8 mouse cellular contexts compared by ENCODE assay signal in the genomic region with DNA sequence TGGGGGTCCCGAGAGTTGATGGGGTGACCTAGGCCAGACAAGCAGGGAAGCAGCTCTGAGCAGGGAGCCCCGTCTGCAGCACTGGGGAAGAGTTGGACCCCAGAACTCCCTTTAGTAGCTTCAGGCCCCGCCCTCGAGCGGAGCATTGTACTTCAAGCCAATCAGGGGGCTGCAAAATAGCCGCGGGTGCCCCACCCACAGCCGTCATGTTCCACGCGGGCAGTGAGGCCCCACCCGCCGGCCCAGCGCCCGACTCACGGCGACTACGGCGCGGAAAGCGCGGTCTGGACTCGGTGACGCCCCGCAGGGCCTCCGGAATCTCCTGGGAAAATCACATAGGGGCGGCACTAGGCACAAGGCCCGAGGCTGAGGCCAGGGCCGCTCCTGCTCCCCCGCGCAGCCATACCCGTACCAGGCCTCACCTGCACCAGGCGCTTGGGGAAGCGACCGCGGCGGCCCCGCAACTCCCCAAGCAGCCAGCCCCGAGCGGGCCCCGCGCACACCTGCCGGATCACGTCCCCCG. TPM values are rescaled to one million over a fixed set of nuclear protein-coding genes. Genes with fewer than 3 reads are reported as not detected.
DNase-seq lines count a peak whose midpoint lies in the region; ATAC-seq lines count a peak whose summit lies in the region.

No protein-coding gene starts in this region.

- peak; percentile 71 for ATAC-seq in cerebellum, adult (ENCODE audit: insufficient number of reproducible peaks, low FRiP score, low TSS enrichment)
- peak; percentile 88 for ATAC-seq in forebrain, embryonic 12.5 days (ENCODE audit: low FRiP score)
- ATAC-seq in heart, embryonic 16.5 days (replicated peaks; ENCODE audit: extremely low read depth, insufficient read depth, low FRiP score) = peak; percentile 93
- ATAC-seq in liver, embryonic 13.5 days (ENCODE audit: low read depth) = peak; percentile 83
- peak; percentile 92 for ATAC-seq in stomach, embryonic 14.5 days (ENCODE audit: insufficient number of reproducible peaks, insufficient read depth, low FRiP score, low read depth)

- peaks cover 17% of the 10 kb centered on the region for H3K4me1 ChIP-seq in forebrain, embryonic 12.5 days
- peaks cover 19% of the 10 kb centered on the region for H3K4me1 ChIP-seq in heart, embryonic 16.5 days (ENCODE audit: control insufficient read depth, insufficient read depth, low read length)
- peaks cover 40% of the 10 kb centered on the region for H3K4me1 ChIP-seq in liver, embryonic 13.5 days (replicated peaks)
- peaks cover 14% of the 10 kb centered on the region for H3K4me1 ChIP-seq in stomach, embryonic 14.5 days (ENCODE audit: control insufficient read depth, insufficient read depth, low read length)

- H3K4me2 ChIP-seq in forebrain, embryonic 12.5 days = peak overlapping the region; percentile 98
- peak overlapping the region; percentile 96 for H3K4me2 ChIP-seq in heart, embryonic 16.5 days (ENCODE audit: low read depth, low read length)
- peak overlapping the region; percentile 97 for H3K4me2 ChIP-seq in liver, embryonic 13.5 days
- peak overlapping the region; percentile 96 for H3K4me2 ChIP-seq in stomach, embryonic 14.5 days (replicated peaks; ENCODE audit: low read depth, low read length)

- H3K36me3 ChIP-seq in forebrain, embryonic 12.5 days (replicated peaks) = peaks cover 23% of the 10 kb centered on the region
- H3K36me3 ChIP-seq in heart, embryonic 16.5 days (ENCODE audit: control insufficient read depth, insufficient read depth) = peaks cover 16% of the 10 kb centered on the region
- H3K36me3 ChIP-seq in liver, embryonic 13.5 days = peaks cover 27% of the 10 kb centered on the region
- peaks cover 17% of the 10 kb centered on the region; the same call in 1 of the 2 replicates for H3K36me3 ChIP-seq in stomach, embryonic 14.5 days (ENCODE audit: control insufficient read depth, insufficient read depth, low read length)

- peak overlapping the region; percentile 83 for H3K9ac ChIP-seq in forebrain, embryonic 12.5 days
- H3K9ac ChIP-seq in heart, embryonic 16.5 days (ENCODE audit: low read length) = peak overlapping the region; percentile 88
- peak overlapping the region; percentile 81 for H3K9ac ChIP-seq in liver, embryonic 13.5 days
- peak overlapping the region; percentile 86 for H3K9ac ChIP-seq in stomach, embryonic 14.5 days (replicated peaks; ENCODE audit: low read depth, low read length)

- DNase-seq in CD8-positive naive resting alpha-beta T cell, adult 2 months (ENCODE audit: low read depth in 2 of 2, low spot score in 2 of 2) = peak; percentile 76 to 83
- DNase-seq in kidney, postnatal 25 days = peak; percentile 94 to 97
- peak; percentile 73 for DNase-seq in liver, embryonic 13.5 days
- DNase-seq in natural killer cell, adult 2 months (ENCODE audit: low spot score in 2 of 2) = peak; percentile 69 to 78

- no peaks in the 10 kb centered on the region for H3K9me3 ChIP-seq in forebrain, embryonic 12.5 days
- no peaks in the 10 kb centered on the region for H3K9me3 ChIP-seq in heart, embryonic 16.5 days (replicated peaks; ENCODE audit: control insufficient read depth, low read length)
- no peaks in the 10 kb centered on the region for H3K9me3 ChIP-seq in liver, embryonic 13.5 days (replicated peaks)
- H3K9me3 ChIP-seq in stomach, embryonic 14.5 days (ENCODE audit: control insufficient read depth, low read depth, low read length) = no peaks in the 10 kb centered on the region

- H3K27ac ChIP-seq in forebrain, embryonic 12.5 days = 0 out of 2 replicates have a peak overlapping the region, but pooled peaks have one; percentile 31
- H3K27ac ChIP-seq in heart, embryonic 16.5 days (ENCODE audit: low read length) = peak overlapping the region; percentile 82
- H3K27ac ChIP-seq in liver, embryonic 13.5 days = peak overlapping the region; percentile 66
- peak overlapping the region; percentile 91 for H3K27ac ChIP-seq in stomach, embryonic 14.5 days (ENCODE audit: low read length)

- H3K27me3 ChIP-seq in forebrain, embryonic 12.5 days = no peaks in the 10 kb centered on the region
- H3K27me3 ChIP-seq in heart, embryonic 16.5 days (ENCODE audit: control insufficient read depth, insufficient read depth, low read length) = no peaks in the 10 kb centered on the region
- H3K27me3 ChIP-seq in liver, embryonic 13.5 days = no peaks in the 10 kb centered on the region
- H3K27me3 ChIP-seq in stomach, embryonic 14.5 days (ENCODE audit: control insufficient read depth, insufficient read depth, low read length) = no peaks in the 10 kb centered on the region

- peak overlapping the region; percentile 55 for H3K4me3 ChIP-seq in forebrain, embryonic 12.5 days (replicated peaks)
- peak overlapping the region; percentile 65 for H3K4me3 ChIP-seq in heart, embryonic 16.5 days (ENCODE audit: low read length)
- H3K4me3 ChIP-seq in liver, embryonic 13.5 days (replicated peaks) = peak overlapping the region; percentile 67
- H3K4me3 ChIP-seq in stomach, embryonic 14.5 days (ENCODE audit: low read depth, low read length) = peak overlapping the region; percentile 56

- WGBS in forebrain, embryonic 12.5 days = under 1% methylated on average over 44 of the region's 44 CpGs
- WGBS in heart, embryonic 16.5 days = 1% methylated on average over 44 of the region's 44 CpGs
- WGBS in liver, embryonic 13.5 days (ENCODE audit: insufficient replicate concordance) = 1% methylated on average over 44 of the region's 44 CpGs
- WGBS in stomach, embryonic 14.5 days = under 1% methylated on average over 43 of the region's 44 CpGs

RNA-seq across cellular contexts. Expression of a gene that starts 0.7 kb away (rescaled TPM):
- polyA plus RNA-seq in forebrain, embryonic 12.5 days (2016; fragmentation: Nextera tagmentation; extraction: Ambion mirVana) = 0.96 and 1.5 TPM in 2 replicates
- 2.7 and 3.4 TPM in 2 replicates for polyA plus RNA-seq in heart, embryonic 16.5 days (2015; fragmentation: Nextera tagmentation; extraction: Ambion mirVana)
- polyA plus RNA-seq in liver, embryonic 13.5 days (2015; fragmentation: Nextera tagmentation; extraction: Ambion mirVana) = 0.82 and 1.3 TPM in 2 replicates
- 7.4 and 8.7 TPM in 2 replicates for polyA plus RNA-seq in stomach, embryonic 14.5 days (2014; fragmentation: Nextera tagmentation; extraction: Ambion mirVana)

RNA-seq across cellular contexts. Expression of a gene that starts 15.1 kb away (rescaled TPM):
- polyA plus RNA-seq in forebrain, embryonic 12.5 days (2016; fragmentation: Nextera tagmentation; extraction: Ambion mirVana) = 13.1 and 15.9 TPM in 2 replicates
- polyA plus RNA-seq in heart, embryonic 16.5 days (2015; fragmentation: Nextera tagmentation; extraction: Ambion mirVana) = 29.5 TPM in 2 replicates
- polyA plus RNA-seq in liver, embryonic 13.5 days (2015; fragmentation: Nextera tagmentation; extraction: Ambion mirVana) = 11.8 and 13.3 TPM in 2 replicates
- 70.2 and 76.5 TPM in 2 replicates for polyA plus RNA-seq in stomach, embryonic 14.5 days (2014; fragmentation: Nextera tagmentation; extraction: Ambion mirVana)

RNA-seq across cellular contexts. Expression of a gene that starts 40.0 kb away (rescaled TPM):
- 284 and 305 TPM in 2 replicates for polyA plus RNA-seq in forebrain, embryonic 12.5 days (2016; fragmentation: Nextera tagmentation; extraction: Ambion mirVana)
- 137 and 143 TPM in 2 replicates for polyA plus RNA-seq in heart, embryonic 16.5 days (2015; fragmentation: Nextera tagmentation; extraction: Ambion mirVana)
- polyA plus RNA-seq in liver, embryonic 13.5 days (2015; fragmentation: Nextera tagmentation; extraction: Ambion mirVana) = 98.1 and 121 TPM in 2 replicates
- polyA plus RNA-seq in stomach, embryonic 14.5 days (2014; fragmentation: Nextera tagmentation; extraction: Ambion mirVana) = 258 and 268 TPM in 2 replicates

RNA-seq across cellular contexts. Expression of a gene that starts 58.8 kb away (rescaled TPM):
- 42.8 and 48.5 TPM in 2 replicates for polyA plus RNA-seq in forebrain, embryonic 12.5 days (2016; fragmentation: Nextera tagmentation; extraction: Ambion mirVana)
- 24.5 and 26.6 TPM in 2 replicates for polyA plus RNA-seq in heart, embryonic 16.5 days (2015; fragmentation: Nextera tagmentation; extraction: Ambion mirVana)
- polyA plus RNA-seq in liver, embryonic 13.5 days (2015; fragmentation: Nextera tagmentation; extraction: Ambion mirVana) = 13.9 and 15.9 TPM in 2 replicates
- 20.0 and 23.6 TPM in 2 replicates for polyA plus RNA-seq in stomach, embryonic 14.5 days (2014; fragmentation: Nextera tagmentation; extraction: Ambion mirVana)

Comparison
In these comparisons a context has a peak if more than half of its experiments do, and no peak if none do; other contexts are left out.
1. Peak in every context shown above with its lines: DNase-seq, ATAC-seq, H3K4me3 ChIP-seq and H3K27ac ChIP-seq.
2. H3K27ac ChIP-seq: peak in every context shown above with its lines; median percentile 91 in stomach, embryonic 14.5 days; 82 in heart, embryonic 16.5 days; 66 in liver, embryonic 13.5 days; 31 in forebrain, embryonic 12.5 days.